Mouse (Mus musculus): ENCODE measurements around the gene Prep. TPM values are rescaled to one million over a fixed set of nuclear protein-coding genes. Genes with fewer than 3 reads are reported as not detected.
"Not testable (repeated sequence)": the region's sequence is repeated elsewhere in the genome, so short reads cannot be mapped to it uniquely, and the experiment has no call there.

Gene Prep
- polyA plus RNA-seq, 1 experiment: 49.2 TPM

DNA sequence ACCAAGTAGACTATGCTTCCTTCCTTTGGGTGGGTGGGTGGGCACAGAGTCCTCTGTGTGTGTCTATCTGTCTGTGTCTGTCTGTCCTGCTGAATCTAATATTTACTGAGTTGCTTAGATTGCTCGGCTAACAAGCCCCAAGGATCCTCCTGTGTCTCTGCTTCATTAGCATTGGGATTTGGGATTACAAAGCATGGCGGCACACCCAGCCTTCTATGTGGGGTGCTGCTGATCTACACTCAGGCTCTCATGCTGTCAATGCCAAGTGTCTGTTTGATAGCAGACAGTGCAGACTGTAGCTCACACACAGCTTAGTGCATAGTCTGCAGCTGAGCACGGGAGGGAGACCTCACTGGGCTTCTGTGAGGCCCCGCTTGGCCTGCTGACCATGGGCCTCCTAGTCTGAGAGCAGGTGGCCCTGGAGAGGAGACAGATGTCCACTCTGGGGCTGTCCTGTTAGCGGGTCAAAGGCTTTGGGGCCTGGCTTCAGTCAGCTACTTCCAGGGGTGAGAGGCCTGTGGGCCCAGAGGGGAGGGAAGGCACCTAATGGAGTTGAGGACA lies 8.6 kb downstream of the Prep start:
- H3K27me3 ChIP-seq (ENCODE audit: control insufficient read depth, insufficient read depth, insufficient read length): no peaks in the 10 kb centered on the region
- peaks cover 63% of the 10 kb centered on the region for H3K36me3 ChIP-seq (ENCODE audit: control insufficient read depth, insufficient read depth)
- peaks cover 89% of the 10 kb centered on the region for H3K79me3 ChIP-seq (ENCODE audit: low read depth)
- no peak overlapping the region for H3K4me3 ChIP-seq (ENCODE audit: insufficient read depth, poor library complexity, severe bottlenecking)
- H3K79me2 ChIP-seq (ENCODE audit: control insufficient read depth, insufficient read depth): peaks cover 100% of the 10 kb centered on the region
- H3ac ChIP-seq (ENCODE audit: control insufficient read depth, insufficient read length, low read depth): no peak overlapping the region
- TF ChIP-seq MAX (IDR thresholded peaks at IDR 0.05) (no peak), FOSL1 (IDR thresholded peaks at IDR 0.05; ENCODE audit: insufficient read depth, low read length, poor library complexity, severe bottlenecking) (no peak)

DNA sequence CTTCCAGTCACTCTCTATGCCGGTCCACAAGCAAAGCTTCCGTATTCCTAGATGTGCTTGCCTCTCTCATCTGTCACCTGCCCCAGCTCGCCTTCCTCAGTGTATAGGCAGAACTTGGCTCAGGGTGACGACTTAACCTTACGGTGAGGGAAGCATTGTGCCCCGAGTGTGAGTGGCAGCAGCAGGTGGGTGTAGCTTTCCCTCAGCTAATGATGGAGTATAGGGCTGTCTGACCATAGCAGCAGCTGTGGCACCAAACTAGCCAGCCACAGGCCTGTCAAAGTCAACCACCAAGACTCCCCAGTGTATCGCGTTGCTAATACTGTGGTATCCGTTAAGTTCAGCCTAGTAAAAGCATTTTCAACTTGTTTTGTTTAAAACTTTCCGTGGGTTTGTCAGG lies 9.6 kb downstream of the Prep start:
- H3K27me3 ChIP-seq (ENCODE audit: control insufficient read depth, insufficient read depth, insufficient read length): no peaks in the 10 kb centered on the region
- peaks cover 89% of the 10 kb centered on the region for H3K79me3 ChIP-seq (ENCODE audit: low read depth)
- peaks cover 100% of the 10 kb centered on the region for H3K79me2 ChIP-seq (ENCODE audit: control insufficient read depth, insufficient read depth)
- H3K4me3 ChIP-seq (ENCODE audit: insufficient read depth, poor library complexity, severe bottlenecking): no peak overlapping the region
- H3ac ChIP-seq (ENCODE audit: control insufficient read depth, insufficient read length, low read depth): peak overlapping the region; percentile 25
- H3K36me3 ChIP-seq (ENCODE audit: control insufficient read depth, insufficient read depth): peaks cover 63% of the 10 kb centered on the region
- TF ChIP-seq MYOD1 (IDR thresholded peaks at IDR 0.05; ENCODE audit: control insufficient read depth, insufficient read length, low read depth) (peak; percentile 100), USF1 (IDR thresholded peaks at IDR 0.05; ENCODE audit: low read depth) (no peak), MYOG (IDR thresholded peaks at IDR 0.05; ENCODE audit: control insufficient read depth, extremely low read depth, insufficient read length) (no peak), CTCF (IDR thresholded peaks at IDR 0.05; ENCODE audit: control insufficient read depth, insufficient read depth, insufficient read length) (no peak)

DNA sequence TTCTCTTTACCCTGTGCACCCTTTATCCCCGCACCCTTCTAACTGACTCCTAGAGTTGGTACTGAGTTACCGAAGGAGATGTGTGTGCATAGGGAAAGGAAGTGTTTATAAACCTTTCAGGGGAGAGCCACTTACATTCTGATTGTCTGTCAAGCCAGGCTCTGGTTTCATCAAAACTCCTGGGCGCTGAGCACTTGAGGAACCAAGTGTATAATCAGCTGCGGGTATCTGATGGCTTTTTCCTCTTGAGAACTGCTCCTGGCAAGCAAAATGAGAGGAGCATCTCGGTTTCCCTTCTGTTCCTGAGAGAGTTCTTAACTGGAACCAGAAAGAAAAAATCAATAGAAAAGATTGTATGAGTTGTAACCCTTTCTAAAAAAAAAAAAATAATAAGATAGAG lies 10.3 kb downstream of the Prep start:
- no peak overlapping the region for H3K4me3 ChIP-seq (ENCODE audit: insufficient read depth, poor library complexity, severe bottlenecking)
- no peak overlapping the region for H3ac ChIP-seq (ENCODE audit: control insufficient read depth, insufficient read length, low read depth)
- H3K27me3 ChIP-seq (ENCODE audit: control insufficient read depth, insufficient read depth, insufficient read length): no peaks in the 10 kb centered on the region
- peaks cover 57% of the 10 kb centered on the region for H3K36me3 ChIP-seq (ENCODE audit: control insufficient read depth, insufficient read depth)
- H3K79me2 ChIP-seq (ENCODE audit: control insufficient read depth, insufficient read depth): peaks cover 100% of the 10 kb centered on the region
- H3K79me3 ChIP-seq (ENCODE audit: low read depth): peaks cover 89% of the 10 kb centered on the region
- no peak for TF ChIP-seq MYOG (IDR thresholded peaks at IDR 0.05; ENCODE audit: control insufficient read depth, extremely low read depth, insufficient read length)

DNA sequence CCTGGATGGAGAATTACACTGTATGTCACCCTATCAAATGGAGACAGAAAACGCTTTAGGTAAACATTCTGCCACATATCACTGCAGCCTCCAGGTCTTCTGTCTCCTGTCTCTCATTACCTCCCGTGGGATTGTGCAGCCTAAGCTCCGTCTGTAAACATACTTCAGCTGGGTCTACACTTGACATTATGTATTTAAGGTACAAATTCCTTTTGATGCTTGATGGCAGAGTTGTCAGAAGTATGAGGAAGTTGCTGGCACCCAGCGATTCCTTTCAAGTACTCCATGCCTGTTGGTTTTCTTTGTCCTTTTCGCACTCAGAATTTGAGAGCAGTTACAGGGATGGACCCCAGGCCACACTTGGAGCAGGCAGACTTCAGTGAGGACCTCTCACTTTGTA lies 12.8 kb downstream of the Prep start:
- H3ac ChIP-seq (ENCODE audit: control insufficient read depth, insufficient read length, low read depth): no peak overlapping the region
- TF ChIP-seq MYOG (IDR thresholded peaks at IDR 0.05; ENCODE audit: control insufficient read depth, extremely low read depth, insufficient read length): no peak
- no peak for TF ChIP-seq USF1 (IDR thresholded peaks at IDR 0.05; ENCODE audit: low read depth)
- TF ChIP-seq FOSL1 (IDR thresholded peaks at IDR 0.05; ENCODE audit: insufficient read depth, low read length, poor library complexity, severe bottlenecking): no peak
- no peak for TF ChIP-seq MAX (IDR thresholded peaks at IDR 0.05)
- TF ChIP-seq MYOD1 (IDR thresholded peaks at IDR 0.05; ENCODE audit: control insufficient read depth, insufficient read length, low read depth): no peak
- TF ChIP-seq CTCF (IDR thresholded peaks at IDR 0.05; ENCODE audit: control insufficient read depth, insufficient read depth, insufficient read length): no peak
- TF ChIP-seq CEBPB (IDR thresholded peaks at IDR 0.05; ENCODE audit: low read depth): no peak
- H3K79me2 ChIP-seq (ENCODE audit: control insufficient read depth, insufficient read depth): peaks cover 100% of the 10 kb centered on the region
- peaks cover 90% of the 10 kb centered on the region for H3K79me3 ChIP-seq (ENCODE audit: low read depth)
- H3K4me3 ChIP-seq (ENCODE audit: insufficient read depth, poor library complexity, severe bottlenecking): no peak overlapping the region
- H3K36me3 ChIP-seq (ENCODE audit: control insufficient read depth, insufficient read depth): peaks cover 35% of the 10 kb centered on the region
- H3K27me3 ChIP-seq (ENCODE audit: control insufficient read depth, insufficient read depth, insufficient read length): no peaks in the 10 kb centered on the region

DNA sequence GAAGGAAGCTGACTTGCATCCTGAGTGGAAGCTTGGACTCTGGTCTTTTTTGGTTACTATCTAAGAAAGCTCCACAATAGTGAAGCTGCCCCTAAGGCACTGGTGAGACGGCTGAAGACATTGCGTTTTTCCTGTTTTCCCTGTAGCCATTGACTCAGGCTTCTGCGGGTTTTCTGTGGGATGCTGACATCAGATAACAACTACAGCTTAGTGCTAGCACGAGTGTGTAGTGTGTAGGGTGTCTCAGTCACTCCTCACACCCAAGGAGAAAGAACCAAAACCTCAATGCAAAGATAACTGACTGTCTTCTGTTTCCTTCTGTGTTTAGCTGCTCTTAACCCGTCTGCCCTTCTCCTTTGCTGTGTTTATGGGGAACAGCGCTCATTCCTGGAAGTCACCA lies 13.5 kb downstream of the Prep start:
- Histone ChIP-seq H3K79me2 (ENCODE audit: control insufficient read depth, insufficient read depth) (peaks cover 100% of the 10 kb centered on the region), H3K27me3 (ENCODE audit: control insufficient read depth, insufficient read depth, insufficient read length) (no peaks in the 10 kb centered on the region), H3K79me3 (ENCODE audit: low read depth) (peaks cover 91% of the 10 kb centered on the region), H3K4me3 (ENCODE audit: insufficient read depth, poor library complexity, severe bottlenecking) (no peak overlapping the region), H3K36me3 (ENCODE audit: control insufficient read depth, insufficient read depth) (peaks cover 29% of the 10 kb centered on the region), H3ac (ENCODE audit: control insufficient read depth, insufficient read length, low read depth) (no peak overlapping the region)
- TF ChIP-seq MYOG (IDR thresholded peaks at IDR 0.05; ENCODE audit: control insufficient read depth, extremely low read depth, insufficient read length) (no peak), USF1 (IDR thresholded peaks at IDR 0.05; ENCODE audit: low read depth) (no peak), CEBPB (IDR thresholded peaks at IDR 0.05; ENCODE audit: low read depth) (no peak), MAX (IDR thresholded peaks at IDR 0.05) (no peak), MYOD1 (IDR thresholded peaks at IDR 0.05; ENCODE audit: control insufficient read depth, insufficient read length, low read depth) (no peak), FOSL1 (IDR thresholded peaks at IDR 0.05; ENCODE audit: insufficient read depth, low read length, poor library complexity, severe bottlenecking) (no peak), CTCF (IDR thresholded peaks at IDR 0.05; ENCODE audit: control insufficient read depth, insufficient read depth, insufficient read length) (no peak)

DNA sequence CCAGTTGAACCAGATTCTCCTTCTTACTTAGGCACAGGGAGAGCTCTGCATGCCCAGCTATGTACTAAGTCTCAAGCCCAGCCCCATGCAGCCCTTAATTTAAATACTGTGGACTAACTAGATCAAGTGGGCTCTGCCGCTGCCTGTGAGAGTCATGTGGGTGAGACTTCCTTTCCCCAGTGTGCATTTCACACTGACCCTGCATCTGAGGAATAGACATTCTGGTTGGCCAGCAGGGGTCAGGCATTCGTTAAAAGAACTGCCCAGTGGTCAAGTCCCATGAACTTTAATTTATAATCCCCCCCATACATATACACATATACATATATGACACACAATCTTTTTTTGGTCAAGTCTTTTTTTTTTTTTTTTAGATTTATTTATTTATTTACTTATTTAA lies 15.7 kb downstream of the Prep start:
- TF ChIP-seq CTCF (IDR thresholded peaks at IDR 0.05; ENCODE audit: control insufficient read depth, insufficient read depth, insufficient read length) (peak; percentile 18), MYOD1 (IDR thresholded peaks at IDR 0.05; ENCODE audit: control insufficient read depth, insufficient read length, low read depth) (no peak), USF1 (IDR thresholded peaks at IDR 0.05; ENCODE audit: low read depth) (no peak)
- Histone ChIP-seq H3K4me3 (ENCODE audit: insufficient read depth, poor library complexity, severe bottlenecking) (no peak overlapping the region), H3K27me3 (ENCODE audit: control insufficient read depth, insufficient read depth, insufficient read length) (no peaks in the 10 kb centered on the region), H3K36me3 (ENCODE audit: control insufficient read depth, insufficient read depth) (peaks cover 38% of the 10 kb centered on the region), H3K79me2 (ENCODE audit: control insufficient read depth, insufficient read depth) (peaks cover 100% of the 10 kb centered on the region), H3ac (ENCODE audit: control insufficient read depth, insufficient read length, low read depth) (no peak overlapping the region), H3K79me3 (ENCODE audit: low read depth) (peaks cover 95% of the 10 kb centered on the region)

DNA sequence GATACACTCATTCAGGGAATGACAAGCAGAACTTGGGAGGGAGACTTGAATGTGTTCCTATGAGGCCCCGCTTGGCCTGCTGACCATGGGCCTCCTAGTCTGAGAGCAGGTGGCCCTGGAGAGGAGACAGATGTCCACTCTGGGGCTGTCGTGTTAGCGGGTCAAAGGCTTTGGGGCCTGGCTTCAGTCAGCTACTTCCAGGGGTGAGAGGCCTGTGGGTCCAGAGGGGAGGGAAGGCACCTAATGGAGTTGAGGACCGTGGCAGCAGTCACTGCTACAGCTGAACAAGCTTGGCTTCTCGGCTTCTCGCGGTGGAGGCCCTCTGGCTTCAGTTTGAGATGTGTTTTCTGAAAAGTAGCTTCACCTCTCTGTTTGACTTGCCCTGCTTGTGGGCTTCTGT lies 17.0 kb downstream of the Prep start:
- H3K4me3 ChIP-seq (ENCODE audit: insufficient read depth, poor library complexity, severe bottlenecking); H3ac ChIP-seq (ENCODE audit: control insufficient read depth, insufficient read length, low read depth); H3K27me3 ChIP-seq (ENCODE audit: control insufficient read depth, insufficient read depth, insufficient read length): not testable (repeated sequence)
- Histone ChIP-seq H3K79me3 (ENCODE audit: low read depth) (peaks cover 95% of the 10 kb centered on the region), H3K79me2 (ENCODE audit: control insufficient read depth, insufficient read depth) (peaks cover 100% of the 10 kb centered on the region), H3K36me3 (ENCODE audit: control insufficient read depth, insufficient read depth) (peaks cover 43% of the 10 kb centered on the region)
